Mouse (Mus musculus) hindbrain, embryonic 16.5 days (tissue): ENCODE data around the gene Gm3317. TPM values are rescaled to one million over a fixed set of nuclear protein-coding genes. Genes with fewer than 3 reads are reported as not detected.
"Not testable (repeated sequence)": the region's sequence is repeated elsewhere in the genome, so short reads cannot be mapped to it uniquely, and the experiment has no call there.

Source experiments
- ATAC-seq: fragments of 200-750 bp; cut with Nextera tagmentation; 2 replicates; pipeline ENCODE4 v1.8.0; 2017; ENCODE audit warnings: moderate TSS enrichment, moderate library complexity
- H3K27ac ChIP-seq: fragments of 300-500 bp; sonication (generic); 2 replicates; pipeline ENCODE4 v1.5.1; 2014; ENCODE audit warnings: low read depth, mild to moderate bottlenecking, control low read depth, low read length, moderate library complexity
- H3K27me3 ChIP-seq: fragments of 300-500 bp; sonication (generic); replicated peaks from 2 replicates; pipeline ENCODE4 v1.6.1; 2014; ENCODE audit warnings: low read length; ENCODE audit not compliant: control insufficient read depth, insufficient read depth
- H3K36me3 ChIP-seq: fragments of 300-500 bp; sonication (generic); 2 replicates; pipeline ENCODE4 v1.6.1; 2014; ENCODE audit warnings: mild to moderate bottlenecking, low read length, moderate library complexity, mixed read lengths; ENCODE audit not compliant: control insufficient read depth, insufficient read depth
- H3K4me1 ChIP-seq: fragments of 300-500 bp; sonication (generic); 2 replicates; pipeline ENCODE4 v1.6.1; 2014; ENCODE audit warnings: low read depth, low read length; ENCODE audit not compliant: control insufficient read depth, insufficient read depth
- H3K4me2 ChIP-seq: fragments of 300-500 bp; sonication (generic); 2 replicates; pipeline ENCODE4 v1.6.1; 2014; ENCODE audit warnings: mild to moderate bottlenecking, low read length, control low read depth, moderate library complexity
- H3K4me3 ChIP-seq: fragments of 300-500 bp; sonication (generic); 2 replicates; pipeline ENCODE4 v1.5.1; 2014; ENCODE audit warnings: mild to moderate bottlenecking, low read length, control low read depth, moderate library complexity
- H3K9ac ChIP-seq: fragments of 300-500 bp; sonication (generic); 2 replicates; pipeline ENCODE4 v1.6.1; 2014; ENCODE audit warnings: low read depth, mild to moderate bottlenecking, control low read depth, low read length, moderate library complexity
- H3K9me3 ChIP-seq: fragments of 300-500 bp; sonication (generic); 2 replicates; pipeline ENCODE4 v1.6.1; 2014; ENCODE audit warnings: mild to moderate bottlenecking, low read length, moderate library complexity; ENCODE audit not compliant: control insufficient read depth
- WGBS: fragments of 180-500 bp; shearing (Covaris S2); extraction: QIAGEN DNeasy Blood & Tissue Kit; methylation state at CpG from one replicate; pipeline ENCODE4 v1.1.7; 2014; 5-methylcytosine and 5-hydroxymethylcytosine counted together
- polyA plus RNA-seq: library from polyadenylated mRNA; unstranded; fragments of >200 nt; fragmentation: Nextera tagmentation; extraction: Ambion mirVana; gene quantifications from 2 replicates; pipeline ENCODE4 v1.2.1, GENCODE M21; 2015

Gm3317 gene
- polyA plus RNA-seq: not detected in 2 replicates

DNA sequence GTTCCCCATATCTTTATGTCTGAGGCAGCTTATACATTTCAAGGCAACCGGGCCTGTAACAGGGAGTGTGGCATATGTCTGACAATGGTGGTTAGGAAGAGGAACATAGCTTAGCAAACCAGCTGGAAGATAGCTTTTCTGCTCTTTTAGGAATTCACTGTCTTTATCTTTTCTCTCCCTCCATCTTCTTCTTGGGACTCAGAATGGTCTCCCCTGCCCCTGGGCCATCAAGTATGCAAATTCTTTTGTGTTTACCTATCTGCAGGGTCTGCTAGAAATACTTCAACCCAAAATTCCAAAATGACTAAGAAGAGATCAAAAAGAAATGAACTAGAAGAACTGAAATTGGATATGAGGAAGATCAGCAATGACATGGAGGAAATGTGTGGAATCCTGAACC lies at the start of gene Gm3317:
Gm3317 (plus strand) TSS at position 301 of the 400 bp plus-strand sequence.
- H3K27ac ChIP-seq, H3K4me1 ChIP-seq, H3K4me3 ChIP-seq, H3K4me2 ChIP-seq, H3K27me3 ChIP-seq, H3K36me3 ChIP-seq, H3K9ac ChIP-seq, ATAC-seq, H3K9me3 ChIP-seq: not testable (repeated sequence)
- WGBS: no CpG with 5 or more reads among the region's 1 CpGs

DNA sequence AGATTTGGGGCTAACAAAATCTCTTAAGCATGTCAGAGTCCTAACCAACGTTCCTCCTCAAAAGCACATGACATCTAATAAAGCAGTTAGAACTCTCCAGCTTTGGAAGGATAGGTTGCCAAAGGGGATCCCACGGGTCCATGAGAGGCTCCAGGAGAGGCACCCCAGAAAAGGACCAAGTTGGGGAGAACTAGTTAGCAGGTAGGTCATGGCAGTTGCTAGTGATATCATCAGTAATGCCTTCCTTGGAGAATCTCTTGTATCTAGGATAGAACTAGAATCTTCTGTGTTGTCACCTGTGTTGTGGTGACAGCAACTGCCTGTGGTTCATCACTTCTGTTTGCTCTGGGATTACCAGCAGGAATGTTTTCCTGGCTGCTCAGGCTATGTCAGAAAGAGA lies 33.1 kb upstream of the Gm3317 start, which contains the start of gene Gm8279:
Gm8279 (plus strand) TSS at position 301 of the 400 bp plus-strand sequence.
- H3K36me3 ChIP-seq, ATAC-seq, H3K9ac ChIP-seq, H3K4me2 ChIP-seq, H3K4me3 ChIP-seq, H3K4me1 ChIP-seq, H3K27me3 ChIP-seq, H3K9me3 ChIP-seq, H3K27ac ChIP-seq: not testable (repeated sequence)
- 79% methylated on average over 2 of the region's 2 CpGs for WGBS

DNA sequence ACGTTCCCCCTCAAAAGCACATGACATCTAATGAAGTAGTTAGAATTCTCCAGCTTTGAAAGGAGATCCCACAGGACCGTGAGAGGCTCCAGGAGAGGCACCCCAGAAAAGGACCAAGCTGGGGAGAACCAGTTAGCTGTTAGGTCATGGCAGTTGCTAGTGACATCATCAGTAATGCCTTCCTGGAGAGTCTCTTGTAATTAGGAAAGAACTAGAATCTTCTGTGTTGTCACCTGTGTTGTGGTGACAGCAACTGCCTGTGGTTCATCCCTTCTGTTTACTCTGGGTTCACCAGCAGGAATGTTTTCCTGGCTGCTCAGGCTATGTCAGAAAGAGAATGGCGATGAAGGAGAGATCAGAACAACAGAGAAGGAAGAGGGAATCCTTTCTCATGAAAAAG lies 21.2 kb downstream of the Gm3317 start, which contains the start of gene Gm8271:
Gm8271 (plus strand) TSS at position 301 of the 400 bp plus-strand sequence.
- not testable (repeated sequence) for H3K36me3 ChIP-seq

More for the DNA sequence above, 21.2 kb downstream of the Gm3317 start, which contains the start of gene Gm8271:
- not testable (repeated sequence) for H3K27me3 ChIP-seq, H3K9me3 ChIP-seq, ATAC-seq, H3K27ac ChIP-seq, H3K4me1 ChIP-seq, H3K9ac ChIP-seq, H3K4me2 ChIP-seq, H3K4me3 ChIP-seq
- WGBS: no CpG with 5 or more reads among the region's 3 CpGs

Other genes with a start within 250 kb of the Gm3317 start
- gene Gm8297, start 180.6 kb upstream of the Gm3317 start, polyA plus RNA-seq: not detected in 2 replicates
- gene Gm3298, start 148.6 kb upstream of the Gm3317 start, polyA plus RNA-seq: 0.95 TPM in 1 of 2 replicates, not detected in the other
- not detected in 2 replicates for gene 4930555G01Rik, start 113.9 kb upstream of the Gm3317 start, polyA plus RNA-seq
- gene Gm8281, start 93.5 kb upstream of the Gm3317 start, polyA plus RNA-seq: 12.8 and 13.1 TPM in 2 replicates
- not detected in 2 replicates for gene Gm8279, start 33.0 kb upstream of the Gm3317 start, polyA plus RNA-seq
- not detected in 2 replicates for gene Gm8271, start 21.3 kb downstream of the Gm3317 start, polyA plus RNA-seq
- gene Gm3526, start 96.0 kb downstream of the Gm3317 start, polyA plus RNA-seq: 0.13 TPM in 1 of 2 replicates, not detected in the other
- not detected in 2 replicates for gene Gm3542, start 170.4 kb downstream of the Gm3317 start, polyA plus RNA-seq
- 0.49 and 2.0 TPM in 2 replicates for gene Gm3500, start 224.5 kb downstream of the Gm3317 start, polyA plus RNA-seq